Mouse (Mus musculus) liver, adult (tissue): ENCODE measurements around the gene Timm9.

ENCODE experiments used
- GATA4 ChIP-seq: IDR thresholded peaks from 2 replicates; pipeline ENCODE4 v1.6.1; 2014; ENCODE audit warnings: mild to moderate bottlenecking, low read length; ENCODE audit not compliant: insufficient replicate concordance

Timm9 gene

DNA sequence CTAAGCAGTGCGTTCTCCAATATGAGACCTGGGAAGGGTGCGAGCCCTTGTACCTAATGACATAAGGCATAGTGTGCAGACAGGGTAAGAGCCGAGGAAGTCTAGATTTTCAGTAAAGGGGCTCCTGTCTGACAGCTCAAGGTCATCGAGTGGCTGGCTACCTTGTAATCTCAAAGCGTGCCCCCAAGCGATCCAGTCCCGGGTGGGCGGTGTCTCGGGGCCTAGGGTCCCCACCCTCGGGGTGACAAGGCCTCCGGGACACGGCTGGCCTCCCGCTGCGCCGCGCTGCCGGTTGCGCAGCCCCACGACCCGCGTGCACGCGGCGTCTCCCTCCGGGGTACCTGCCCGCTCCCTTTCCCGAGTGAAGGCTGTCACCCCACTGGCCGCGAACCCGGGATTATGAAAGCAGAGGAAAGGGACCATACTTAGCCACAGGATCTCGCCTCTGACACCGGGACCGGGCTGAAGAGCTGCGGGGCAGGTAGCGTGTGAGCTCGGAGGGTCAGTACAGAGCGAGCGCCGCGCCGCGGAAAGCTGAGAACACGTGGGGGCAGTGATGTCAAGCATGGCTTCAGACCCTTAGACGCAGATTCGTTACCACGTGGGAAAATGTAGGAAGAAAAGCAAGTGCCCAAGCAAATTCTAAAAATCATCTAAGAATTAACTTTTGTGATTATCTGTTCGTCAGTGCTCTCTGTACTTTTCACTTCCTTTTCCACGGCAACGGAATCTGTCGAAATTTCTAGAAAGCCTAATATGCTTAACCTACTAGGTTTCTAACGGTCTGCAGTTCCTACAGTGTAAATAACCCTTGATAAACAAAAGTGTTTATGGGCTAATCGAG, at the start of gene Timm9, which contains the start of gene 2700049A03Rik:
Timm9 (minus strand) TSS at position 555 of the 844 bp plus-strand sequence.
2700049A03Rik (plus strand) TSS at position 719 of the 844 bp plus-strand sequence.
- TF ChIP-seq GATA4 = no peak

DNA sequence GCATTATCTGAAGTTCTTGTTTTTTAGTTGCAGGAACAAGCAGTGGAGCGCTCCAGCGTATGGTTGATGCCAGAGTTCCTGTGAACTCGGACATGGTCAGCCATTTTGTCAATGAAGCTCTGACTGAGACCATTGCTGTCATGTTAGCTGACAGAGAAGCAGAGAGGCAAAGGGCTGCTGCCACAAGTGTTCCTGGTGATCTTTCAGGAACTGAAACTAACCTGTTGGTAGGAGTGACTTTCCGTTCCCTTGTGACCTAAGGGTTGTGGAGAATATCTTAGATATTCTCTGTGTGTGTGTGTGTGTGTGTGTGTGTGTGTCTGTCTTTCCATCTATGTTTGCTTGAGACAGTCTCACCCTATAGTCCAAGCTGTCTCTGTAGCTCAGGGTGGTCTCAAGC, 47.9 kb upstream of the Timm9 start:
- no peak for TF ChIP-seq GATA4

DNA sequence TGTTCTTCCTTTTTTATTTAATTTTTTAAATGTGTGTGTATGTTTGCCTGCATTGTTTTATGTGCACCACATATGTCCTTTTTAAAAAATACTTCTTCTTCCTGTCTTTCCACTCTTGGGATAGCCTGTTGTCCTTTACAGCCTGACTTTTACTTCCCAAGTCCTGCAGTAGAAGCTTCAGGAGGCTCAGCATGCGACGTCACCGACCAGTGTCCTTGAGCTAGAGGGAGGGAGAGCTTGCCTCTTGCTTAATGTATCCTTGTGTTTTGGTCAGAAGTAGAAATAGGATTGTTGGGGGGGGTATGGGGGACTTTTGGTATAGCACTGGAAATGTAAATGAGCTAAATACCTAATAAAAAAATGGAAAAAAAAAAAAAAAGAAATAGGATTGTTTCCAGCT, 47.3 kb upstream of the Timm9 start:
- TF ChIP-seq GATA4 = no peak

DNA sequence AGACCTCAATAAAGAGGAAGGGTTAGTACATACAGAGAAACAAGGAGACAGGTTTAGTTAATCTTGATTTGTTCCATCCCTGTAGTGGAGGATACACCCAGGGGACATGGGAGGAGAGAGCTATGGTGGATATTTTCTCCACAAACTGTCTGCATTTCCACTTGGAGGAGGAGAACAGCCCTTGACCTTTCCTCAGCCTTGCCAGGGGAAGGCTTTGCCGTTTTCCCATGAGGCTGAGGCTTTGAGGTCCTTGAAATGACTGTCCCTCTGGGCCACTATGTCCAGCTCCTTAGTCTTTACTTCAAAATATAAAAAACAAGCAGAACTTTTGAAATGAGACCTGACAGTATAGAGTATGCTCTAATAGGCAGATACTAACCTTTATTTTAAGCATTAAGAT, 33.4 kb upstream of the Timm9 start:
- TF ChIP-seq GATA4 = no peak

DNA sequence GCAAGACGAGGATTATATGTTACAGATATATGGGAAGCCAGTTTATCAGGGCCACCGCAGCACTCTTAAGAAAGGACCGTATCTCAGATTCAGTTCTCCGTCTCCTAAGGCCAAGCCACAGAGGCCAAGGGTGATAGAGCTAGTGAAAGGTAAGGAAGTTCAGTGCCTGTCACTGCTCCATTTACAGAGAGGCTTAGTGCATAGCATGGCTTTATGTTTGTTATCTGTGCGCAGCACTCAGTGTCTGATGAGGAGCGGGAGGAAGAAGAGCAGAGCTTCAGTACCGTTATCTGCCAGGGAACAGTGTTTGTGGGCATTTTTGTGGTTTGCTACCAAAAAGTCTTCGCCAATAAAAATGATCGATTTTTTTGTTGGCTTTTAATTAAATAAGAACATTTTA, 27.9 kb upstream of the Timm9 start:
- no peak for TF ChIP-seq GATA4

DNA sequence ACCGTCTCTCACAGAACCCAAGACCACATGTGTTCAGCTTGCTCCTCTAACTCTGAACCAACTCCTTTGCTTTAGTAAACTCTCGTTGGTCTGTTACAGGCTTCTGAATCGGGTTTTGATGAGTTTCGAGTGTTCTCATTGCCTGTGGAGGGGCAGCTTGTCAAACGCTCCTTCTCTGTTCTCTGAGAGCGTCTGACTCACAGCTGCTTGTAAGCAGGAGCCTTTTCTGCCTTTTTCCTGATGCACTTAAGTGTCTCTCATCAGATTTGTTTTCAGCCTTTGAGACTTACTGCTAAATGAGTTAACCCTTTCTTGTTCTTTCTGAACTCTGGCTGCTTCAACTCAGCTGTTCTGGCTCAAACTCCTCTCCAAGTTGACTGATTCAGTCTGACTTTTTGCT, 21.5 kb upstream of the Timm9 start:
- no peak for TF ChIP-seq GATA4

DNA sequence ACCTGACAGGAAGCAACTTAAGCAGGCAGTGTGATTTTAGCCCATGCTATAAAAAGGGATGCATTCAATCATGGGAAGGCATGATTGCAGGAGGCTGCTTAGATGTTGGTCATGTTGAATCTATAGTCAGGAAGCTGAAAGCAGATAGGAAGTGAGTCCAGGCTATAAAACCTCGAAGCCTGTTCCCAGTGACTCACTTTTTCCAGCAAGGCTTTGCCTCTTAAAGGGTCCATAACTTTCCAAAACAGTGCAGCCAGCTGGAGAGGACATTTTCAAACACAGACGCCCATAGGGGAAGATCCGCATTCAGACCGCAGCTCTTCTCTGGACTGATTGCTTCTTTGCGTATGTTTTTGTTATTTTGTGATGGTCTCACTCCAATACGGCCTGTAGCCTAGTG, 18.5 kb upstream of the Timm9 start:
- TF ChIP-seq GATA4 = no peak

DNA sequence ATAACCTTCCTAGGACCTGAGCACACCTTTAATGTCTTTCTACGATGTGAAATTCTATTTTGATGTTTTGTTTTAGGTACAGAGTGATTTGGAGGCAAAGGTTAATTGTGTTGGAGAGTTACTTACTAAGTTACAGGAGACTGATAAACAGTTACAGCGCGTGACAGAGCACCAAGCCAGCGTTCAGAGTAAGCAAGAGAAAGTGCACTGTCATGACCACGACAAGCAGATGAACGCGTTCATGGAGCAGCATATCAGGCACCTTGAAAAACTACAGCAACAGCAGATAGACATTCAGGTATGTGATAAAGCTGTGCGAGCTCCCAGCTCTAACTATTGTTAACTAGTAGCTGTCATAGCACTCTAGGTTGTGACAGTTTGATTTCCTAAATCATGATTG, 13.7 kb upstream of the Timm9 start:
- TF ChIP-seq GATA4 = no peak

DNA sequence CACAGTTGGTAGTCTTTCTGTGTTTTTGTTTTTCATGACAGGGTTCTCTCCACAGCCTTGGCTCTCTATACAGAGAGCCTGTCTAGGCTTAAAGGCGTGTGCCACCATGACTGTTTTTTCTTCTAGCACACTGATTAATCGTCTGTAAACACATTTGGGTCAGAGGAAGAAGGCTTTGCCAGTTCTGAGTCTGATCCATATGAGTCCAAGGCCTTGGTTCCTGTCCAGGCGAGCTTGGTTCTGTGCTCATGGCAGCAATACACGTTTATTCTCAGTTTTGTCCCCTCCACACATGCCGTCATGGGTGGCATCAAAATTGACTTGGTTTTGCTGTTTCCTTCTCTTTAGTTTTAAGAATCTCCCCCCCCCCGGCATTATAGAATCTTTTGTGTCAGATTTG, 13.0 kb upstream of the Timm9 start:
- no peak for TF ChIP-seq GATA4

DNA sequence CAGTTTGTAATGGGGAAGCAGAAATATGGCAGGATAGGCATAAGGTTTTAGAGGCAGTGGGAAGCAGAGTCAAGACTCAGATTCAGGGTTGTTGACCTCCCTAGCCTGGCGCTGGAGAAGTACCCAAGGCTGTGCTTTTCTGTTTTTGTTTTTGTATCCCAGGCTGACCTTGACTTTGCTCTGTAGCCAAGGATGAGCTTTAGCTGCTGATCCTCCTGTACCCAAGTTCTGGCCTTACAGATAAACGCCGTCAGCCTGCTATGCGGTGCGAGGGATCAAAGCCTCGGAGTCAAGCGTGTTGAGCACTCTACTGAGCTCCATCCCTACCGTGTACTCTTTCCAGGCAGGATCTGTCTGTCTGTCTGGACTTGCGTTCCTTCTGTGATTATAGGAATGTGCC, 12.3 kb upstream of the Timm9 start:
- TF ChIP-seq GATA4 = no peak

DNA sequence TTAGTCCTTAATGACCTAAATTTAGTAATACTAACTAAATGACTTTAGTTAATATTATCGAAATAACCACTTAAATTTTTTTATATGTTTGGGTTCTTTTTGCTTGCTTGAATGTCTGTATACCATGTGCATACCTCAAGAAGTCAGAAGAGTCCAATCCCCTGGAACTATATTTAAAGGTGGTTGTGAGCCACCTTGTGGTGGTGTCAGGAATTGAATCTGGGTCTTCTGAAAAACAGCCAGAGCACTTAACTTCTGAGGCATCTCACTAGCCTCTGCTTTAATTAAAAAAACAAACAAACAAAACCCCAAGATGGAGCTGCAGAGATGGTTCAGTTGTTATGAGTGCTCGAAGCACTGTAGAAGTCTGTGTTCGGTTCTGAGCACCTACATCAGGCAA, 11.2 kb upstream of the Timm9 start:
- TF ChIP-seq GATA4 = no peak

DNA sequence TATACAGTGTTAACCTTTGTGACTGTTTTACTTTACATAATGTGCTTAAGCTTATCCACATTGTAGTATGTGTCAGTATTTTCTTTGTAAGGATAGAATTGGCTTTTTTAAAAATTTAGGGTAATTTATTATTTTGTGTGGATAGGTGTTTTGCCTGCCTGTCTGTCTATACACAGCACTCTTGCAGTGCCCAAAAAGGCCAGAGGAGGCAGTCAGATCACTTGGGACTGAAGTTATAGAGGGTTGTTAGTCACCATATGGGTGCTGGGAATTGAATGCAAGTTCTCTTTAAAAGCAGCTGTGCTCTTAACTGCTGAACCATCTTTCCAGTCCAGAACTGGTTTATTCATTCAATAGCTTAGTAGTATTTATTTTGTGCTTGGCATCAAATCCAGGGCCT, 4.7 kb upstream of the Timm9 start:
- no peak for TF ChIP-seq GATA4

DNA sequence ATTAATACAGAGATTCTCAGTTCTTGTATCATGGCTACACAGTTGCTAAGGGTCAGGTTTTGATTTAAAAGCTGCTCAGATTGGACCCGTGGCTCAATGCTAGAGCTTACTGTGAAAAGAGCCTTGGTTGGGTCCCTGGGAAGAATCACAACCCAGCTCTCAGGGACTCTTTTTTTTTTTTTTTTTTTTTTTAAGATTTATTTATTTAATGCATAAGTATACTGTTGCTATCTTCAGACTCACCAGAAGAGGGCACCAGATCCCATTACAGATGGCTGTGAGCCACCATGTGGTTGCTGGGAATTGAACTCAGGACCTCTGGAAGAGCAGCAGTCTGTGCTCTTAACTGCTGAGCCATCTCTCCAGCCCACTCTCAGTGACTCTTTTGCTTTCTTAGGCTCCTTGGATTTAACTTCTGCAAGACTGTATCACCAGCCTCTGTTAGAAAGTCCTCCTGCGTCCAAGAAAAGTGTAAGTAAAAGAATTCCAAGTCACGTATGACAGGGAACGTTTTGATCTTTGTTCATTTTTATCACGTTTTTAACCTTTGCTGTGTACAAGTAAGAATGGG, 2.9 kb upstream of the Timm9 start:
- no peak for TF ChIP-seq GATA4

DNA sequence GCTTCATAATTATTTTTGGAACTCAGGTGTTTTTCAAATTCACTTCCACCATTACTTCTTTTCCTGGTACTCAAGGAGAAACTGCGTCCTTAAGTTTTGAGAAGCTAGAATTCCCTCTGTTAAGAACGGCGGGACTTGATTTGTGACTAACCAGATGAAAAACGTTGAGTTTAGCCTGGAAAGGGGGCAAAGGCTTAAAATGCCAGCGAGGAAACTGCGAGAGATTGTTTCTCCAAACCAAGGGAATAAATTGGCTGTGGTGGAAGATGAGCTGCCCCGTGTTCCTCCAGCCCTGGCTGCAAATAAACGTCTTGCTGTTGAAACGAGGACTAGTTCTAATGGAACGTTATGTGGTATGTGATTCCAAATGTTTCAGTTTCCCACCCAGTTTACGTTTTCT, 1.2 kb upstream of the Timm9 start:
- no peak for TF ChIP-seq GATA4

DNA sequence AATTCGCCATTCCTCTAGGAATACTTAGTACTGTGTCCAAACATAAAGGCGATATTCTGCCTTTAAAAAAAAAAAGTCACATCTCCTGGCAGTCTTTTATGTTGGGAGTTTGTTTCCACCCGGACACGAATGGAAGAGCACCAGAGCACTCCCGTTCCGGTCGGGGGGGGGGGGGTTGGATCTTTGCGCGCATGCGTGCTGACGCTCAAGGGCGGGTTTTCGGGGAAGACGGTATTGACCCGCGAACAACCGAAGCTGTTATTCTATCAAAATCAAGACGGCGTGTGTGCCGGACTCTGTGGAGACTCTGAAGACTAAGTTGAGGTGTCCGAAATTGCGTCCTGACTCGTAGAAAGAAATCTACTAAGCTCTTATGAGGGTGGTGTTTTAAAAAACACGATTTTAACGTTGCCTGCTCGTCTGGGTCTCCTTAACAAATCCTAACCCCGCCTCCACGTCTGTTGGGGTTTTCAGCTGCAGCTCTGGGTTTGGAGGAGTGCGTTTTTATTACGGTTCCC, 549 bp upstream of the Timm9 start:
- TF ChIP-seq GATA4 = no peak

DNA sequence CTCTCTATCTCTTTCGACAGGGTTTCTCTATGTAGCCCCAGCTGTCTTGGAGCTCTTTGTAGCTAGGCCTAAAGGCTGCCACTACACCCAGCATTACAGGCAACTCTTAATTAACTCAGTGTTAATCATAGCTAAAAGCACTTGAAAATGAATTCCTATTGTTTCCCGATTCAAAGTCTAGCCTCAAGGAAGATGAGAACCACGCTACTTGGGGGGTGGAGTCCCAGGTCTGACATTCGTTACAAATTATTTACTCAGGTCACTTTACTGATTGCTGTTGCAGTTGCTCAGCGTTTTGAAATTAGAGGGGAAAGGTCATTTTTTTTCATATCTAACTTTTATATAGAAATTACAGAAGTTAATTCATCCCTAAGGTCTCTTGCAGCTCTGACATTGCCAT, 903 bp downstream of the Timm9 start:
- no peak; the same call in 1 of the 2 replicates for TF ChIP-seq GATA4

DNA sequence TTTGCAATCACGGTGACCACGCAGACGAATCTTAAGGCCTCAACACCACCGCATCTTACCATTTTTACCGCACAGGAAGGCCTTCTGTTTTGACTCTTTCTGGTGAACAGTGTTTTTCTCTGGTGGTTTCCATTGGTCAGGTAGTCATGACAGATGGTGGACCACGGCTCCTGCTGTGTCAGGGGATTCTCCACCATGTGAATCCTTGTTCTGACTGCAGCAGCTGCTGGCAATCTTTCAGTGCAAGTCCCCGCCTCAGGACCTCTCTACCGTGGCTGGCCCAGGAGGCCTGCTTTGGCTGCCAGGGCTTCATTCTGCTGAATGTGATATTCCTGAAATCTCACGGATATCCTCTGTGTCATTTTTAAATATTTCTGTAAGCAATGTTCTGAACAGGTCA, 13.2 kb downstream of the Timm9 start:
- no peak for TF ChIP-seq GATA4

DNA sequence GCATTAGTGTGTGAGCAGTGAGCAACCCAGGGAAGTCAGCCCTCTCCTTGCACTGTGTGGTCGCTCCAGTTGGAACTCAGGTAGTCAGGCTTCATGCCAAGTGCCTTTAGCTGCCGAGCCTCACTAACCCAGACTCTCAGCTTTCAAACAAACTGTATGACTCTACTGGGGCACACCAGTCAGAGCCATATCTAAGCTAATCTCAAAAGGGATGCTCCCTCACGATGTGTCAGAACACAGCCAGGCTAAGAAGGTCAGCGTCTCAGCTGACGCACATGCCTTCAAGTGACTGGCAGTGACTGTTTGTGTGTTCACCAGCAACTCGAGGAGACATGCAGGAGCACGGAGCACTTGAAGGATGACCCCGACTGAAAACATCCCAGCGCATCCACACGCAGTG, 13.8 kb downstream of the Timm9 start:
- TF ChIP-seq GATA4 = no peak
